Mouse (Mus musculus) cerebellum, adult 2 months (tissue): ENCODE measurements around the gene Mrpl43. TPM values are rescaled to one million over a fixed set of nuclear protein-coding genes. Genes with fewer than 3 reads are reported as not detected.

ENCODE experiments used
- DNase-seq, 2 experiments: peaks; one replicate each; pipeline ENCODE4 v3.0.0; 2021
- H3K27ac ChIP-seq: fragments of 200-500 bp; 2 replicates; pipeline ENCODE4 v1.5.1; 2012; ENCODE audit warnings: low read length, control low read depth, inconsistent platforms; ENCODE audit not compliant: insufficient read depth
- H3K27me3 ChIP-seq: fragments of 200-500 bp; 2 replicates; pipeline ENCODE4 v1.6.1; 2012; ENCODE audit warnings: inconsistent platforms, mild to moderate bottlenecking, low read length, moderate library complexity; ENCODE audit not compliant: control insufficient read depth, insufficient read depth
- H3K4me1 ChIP-seq: fragments of 200-500 bp; 2 replicates; pipeline ENCODE4 v1.6.1; 2011; ENCODE audit warnings: low read length; ENCODE audit not compliant: control insufficient read depth, insufficient read depth
- H3K4me3 ChIP-seq: fragments of 200-500 bp; replicated peaks from 2 replicates; pipeline ENCODE3; 2011; ENCODE audit warnings: mild to moderate bottlenecking, low read depth, low read length, control low read depth; ENCODE audit not compliant: insufficient read depth
- CTCF ChIP-seq: fragments of 200-500 bp; IDR thresholded peaks from 2 replicates; pipeline ENCODE4 v1.5.1; 2011; ENCODE audit warnings: low read depth, mild to moderate bottlenecking, control low read depth, low read length, moderate library complexity, borderline replicate concordance; ENCODE audit not compliant: insufficient read depth
- POLR2A ChIP-seq: fragments of 200-500 bp; IDR thresholded peaks from 2 replicates; pipeline ENCODE4 v1.6.1; 2011; ENCODE audit warnings: low read length, control low read depth, borderline replicate concordance; ENCODE audit not compliant: insufficient read depth
- WGBS: fragments of 180-500 bp; shearing (Covaris S2); methylation state at CpG from one replicate; pipeline ENCODE4 v1.1.7; 2018; 5-methylcytosine and 5-hydroxymethylcytosine counted together
- polyA plus RNA-seq: library from polyadenylated mRNA; depleted of rRNA; stranded (reverse); fragments of >200 nt; gene quantifications from 2 replicates; pipeline ENCODE4 v1.2.3, GENCODE M21; 2012

The Mrpl43 gene
- polyA plus RNA-seq, 1 experiment: 88.3 TPM

GRCm38 (mm10) chr19:44992712-44993111 lies 13.5 kb downstream of the Mrpl43 start:
- 70% methylated on average over 7 of the region's 7 CpGs for WGBS
- Histone ChIP-seq H3K4me3 (no peak overlapping the region), H3K4me1 (peaks cover 9% of the 10 kb centered on the region), H3K27me3 (no peaks in the 10 kb centered on the region), H3K27ac (no peak overlapping the region)
- DNase-seq: no peak
- TF ChIP-seq POLR2A: no peak

GRCm38 (mm10) chr19:44992246-44992645 lies 14.0 kb downstream of the Mrpl43 start:
- WGBS: 62% methylated on average over 7 of the region's 7 CpGs
- TF ChIP-seq POLR2A: no peak
- Histone ChIP-seq H3K4me1 (peaks cover 4% of the 10 kb centered on the region), H3K27me3 (no peaks in the 10 kb centered on the region), H3K27ac (no peak overlapping the region), H3K4me3 (no peak overlapping the region)
- DNase-seq: no peak

- DNase-seq: no peak
- WGBS: 89% methylated on average over 8 of the region's 8 CpGs
- no peak for TF ChIP-seq POLR2A
- no peak for TF ChIP-seq CTCF
- H3K27ac ChIP-seq: no peak overlapping the region
- no peaks in the 10 kb centered on the region for H3K27me3 ChIP-seq
- H3K4me3 ChIP-seq: no peak overlapping the region
- H3K4me1 ChIP-seq: peaks cover 3% of the 10 kb centered on the region; the same call in 1 of the 2 replicates
Measured at GRCm38 (mm10) chr19:44991031-44991430, 15.2 kb downstream of the Mrpl43 start.

- Histone ChIP-seq H3K27me3 (no peaks in the 10 kb centered on the region), H3K27ac (peak overlapping the region; percentile 58), H3K4me3 (peak overlapping the region; percentile 74), H3K4me1 (peaks cover 3% of the 10 kb centered on the region; the same call in 1 of the 2 replicates)
- WGBS: 7% methylated on average over 22 of the region's 22 CpGs
- no peak for TF ChIP-seq POLR2A
- TF ChIP-seq CTCF: no peak
- peak in 1 of 2 experiments; percentile 54 for DNase-seq
Measured at GRCm38 (mm10) chr19:44989567-44990495, 16.4 kb downstream of the Mrpl43 start.

GRCm38 (mm10) chr19:44988831-44989566 lies 17.2 kb downstream of the Mrpl43 start, which contains the start of gene Sema4g:
TSS of gene Sema4g (plus strand) at chr19:44989101.
- peak; percentile 45 to 62 for DNase-seq

GRCm38 (mm10) chr19:44988321-44988720 lies 17.9 kb downstream of the Mrpl43 start:
- H3K4me1 ChIP-seq: peaks cover 3% of the 10 kb centered on the region; the same call in 1 of the 2 replicates
- 33% methylated on average over 9 of the region's 9 CpGs for WGBS
- no peak for TF ChIP-seq POLR2A
- no peak for TF ChIP-seq CTCF
- no peak for DNase-seq
- no peak overlapping the region for H3K27ac ChIP-seq
- H3K27me3 ChIP-seq: no peaks in the 10 kb centered on the region
- peak overlapping the region; percentile 74 for H3K4me3 ChIP-seq

More at GRCm38 (mm10) chr19:44988831-44989566, 17.2 kb downstream of the Mrpl43 start, which contains the start of gene Sema4g:
- TF ChIP-seq POLR2A (no peak), CTCF (peak; percentile 36; the same call in 1 of the 2 replicates)
- peak within 1 kb of the TSS; percentile 58 for H3K27ac ChIP-seq
- peaks cover 3% of the 10 kb centered on the region; the same call in 1 of the 2 replicates for H3K4me1 ChIP-seq
- WGBS: 1% methylated on average over 56 of the region's 58 CpGs
- H3K4me3 ChIP-seq: peak within 1 kb of the TSS; percentile 74
- no peaks in the 10 kb centered on the region for H3K27me3 ChIP-seq

- H3K27me3 ChIP-seq: no peaks in the 10 kb centered on the region
- H3K4me1 ChIP-seq: peaks cover 3% of the 10 kb centered on the region; the same call in 1 of the 2 replicates
- TF ChIP-seq POLR2A: no peak
- no peak for TF ChIP-seq CTCF
- H3K4me3 ChIP-seq: no peak overlapping the region
- no peak overlapping the region for H3K27ac ChIP-seq
- 63% methylated on average over 6 of the region's 6 CpGs for WGBS
- DNase-seq: no peak
Measured at GRCm38 (mm10) chr19:44987851-44988250, 18.4 kb downstream of the Mrpl43 start.

- 78% methylated on average over 6 of the region's 6 CpGs for WGBS
- peaks cover 3% of the 10 kb centered on the region; the same call in 1 of the 2 replicates for H3K4me1 ChIP-seq
- TF ChIP-seq POLR2A (no peak), CTCF (no peak)
- H3K27me3 ChIP-seq: no peaks in the 10 kb centered on the region
- DNase-seq: no peak
- H3K4me3 ChIP-seq: no peak overlapping the region
- H3K27ac ChIP-seq: no peak overlapping the region
Measured at GRCm38 (mm10) chr19:44987004-44987403, 19.2 kb downstream of the Mrpl43 start.
